Mouse (Mus musculus): Measurements from ENCODE around the gene Kif2c.

- TF ChIP-seq EP300 (IDR thresholded peaks at IDR 0.05; ENCODE audit: low read depth in 1 of 2, low read length in 2 of 2) (no peak), MEF2A (IDR thresholded peaks at IDR 0.05; ENCODE audit: extremely low read depth, insufficient replicate concordance, low read depth, low read length, poor library complexity, severe bottlenecking) (no peak), MAZ (IDR thresholded peaks at IDR 0.05; ENCODE audit: low read depth, low read length) (no peak), CTCF (IDR thresholded peaks at IDR 0.05 in 2 of 3, conservative IDR thresholded peaks at IDR 0.05 in 1 of 3; ENCODE audit: control insufficient read depth in 1 of 3, insufficient read depth in 1 of 3, low read depth in 2 of 3, low read length in 3 of 3, poor library complexity in 1 of 3, severe bottlenecking in 1 of 3) (no peak), MAX (IDR thresholded peaks at IDR 0.05; ENCODE audit: low read length) (no peak), SMC3 (IDR thresholded peaks at IDR 0.05; ENCODE audit: low read depth, low read length) (no peak), JUND (IDR thresholded peaks at IDR 0.05; ENCODE audit: low read depth, low read length) (no peak)
Observed at GRCm38 (mm10) chr4:117190660-117191059, 8.2 kb upstream of the Kif2c start.
